Mouse (Mus musculus): ENCODE measurements around the gene Bicd2.

DNA sequence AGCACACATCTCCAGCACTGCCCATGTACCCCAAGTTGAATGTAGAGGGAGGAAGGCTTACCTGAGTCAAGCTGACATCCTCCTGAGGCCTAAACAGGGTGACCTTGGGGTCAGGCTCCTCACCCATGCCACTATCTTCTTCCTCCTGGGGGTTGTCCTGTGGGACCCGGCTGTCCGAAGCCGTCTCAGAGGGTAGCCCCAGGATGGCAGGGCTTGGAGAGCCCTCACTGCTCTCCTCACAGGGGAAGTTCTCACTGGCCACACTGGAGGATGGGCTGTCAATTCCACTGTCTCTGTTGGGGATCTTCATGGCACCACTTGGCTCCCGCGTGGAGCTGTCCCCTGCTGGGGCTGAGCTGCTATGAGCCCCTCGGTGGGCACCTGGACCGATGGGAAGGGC is 45.1 kb upstream of the Bicd2 start:
- no peak for TF ChIP-seq CTCF (IDR thresholded peaks at IDR 0.05; ENCODE audit: extremely low read depth, insufficient read depth, insufficient read length, insufficient replicate concordance)
- no peak for TF ChIP-seq POLR2A (IDR thresholded peaks at IDR 0.05; ENCODE audit: low read depth, low read length)
